Mouse (Mus musculus) lung, adult 2 months (tissue): ENCODE measurements at regions not wholly inside any gene's neighbourhood (a gene's known extent, or its start where the extent isn't known, plus 50 kb on each side); places are given as distances from the start of the nearest gene placed in this dataset.

Experiments
- CTCF ChIP-seq: fragments of 200-500 bp; IDR thresholded peaks from 2 replicates; pipeline ENCODE4 v1.5.1; 2011; ENCODE audit warnings: mild to moderate bottlenecking, low read length, control low read depth; ENCODE audit not compliant: insufficient read depth
- POLR2A ChIP-seq: fragments of 200-500 bp; IDR thresholded peaks from 2 replicates; pipeline ENCODE4 v1.6.1; 2011; ENCODE audit warnings: low read depth, mild to moderate bottlenecking, control low read depth, low read length, borderline replicate concordance; ENCODE audit errors: extremely low read depth

GRCm38 (mm10) chr4:9010381-9011128, 771.7 kb upstream of the Car8 start:
- TF ChIP-seq CTCF (no peak), POLR2A (no peak)
